Mouse (Mus musculus): ENCODE results near the gene Irgc1. TPM values are rescaled to one million over a fixed set of nuclear protein-coding genes. Genes with fewer than 3 reads are reported as not detected.

Irgc1 gene
- total and polyA plus RNA-seq, 3 experiments, result not detected

- no peaks in the 10 kb centered on the region for H3K4me1 ChIP-seq (ENCODE audit: control insufficient read depth in 1 of 2, insufficient read depth in 2 of 2, low read length in 2 of 2)
- TF ChIP-seq ZC3H11A (IDR thresholded peaks at IDR 0.05; ENCODE audit: low read depth, low read length) (no peak), HCFC1 (IDR thresholded peaks at IDR 0.05; ENCODE audit: low read depth, low read length) (no peak), TCF12 (IDR thresholded peaks at IDR 0.05; ENCODE audit: low read depth, low read length) (no peak), MYB (IDR thresholded peaks at IDR 0.05; ENCODE audit: low read depth, low read length) (no peak), POLR2A (IDR thresholded peaks at IDR 0.05; ENCODE audit: control insufficient read depth in 1 of 2, insufficient read depth in 1 of 2, low read depth in 1 of 2, low read length in 2 of 2, poor library complexity in 1 of 2) (no peak), USF2 (IDR thresholded peaks at IDR 0.05; ENCODE audit: borderline replicate concordance in 1 of 2, insufficient read depth in 1 of 2, low read depth in 1 of 2, low read length in 2 of 2) (no peak), ETS1 (IDR thresholded peaks at IDR 0.05; ENCODE audit: low read depth, low read length) (no peak), E2F4 (IDR thresholded peaks at IDR 0.05; ENCODE audit: borderline replicate concordance, low read depth, low read length) (no peak)
- H3K27ac ChIP-seq (ENCODE audit: control insufficient read depth, low read depth, low read length), result no peak overlapping the region
- no peaks in the 10 kb centered on the region for H3K27me3 ChIP-seq (ENCODE audit: control insufficient read depth in 1 of 2, insufficient read depth in 2 of 2, low read length in 2 of 2)
- no peaks in the 10 kb centered on the region for H3K9me3 ChIP-seq (replicated peaks; ENCODE audit: insufficient read depth, low read length)
- no peak overlapping the region for H3K4me3 ChIP-seq (ENCODE audit: control insufficient read depth in 1 of 2, insufficient read depth in 1 of 2, low read depth in 2 of 2, low read length in 2 of 2)
- H3K79me2 ChIP-seq (ENCODE audit: control insufficient read depth, insufficient read depth, low read length, poor library complexity), result no peaks in the 10 kb centered on the region
- DNase-seq (ENCODE audit: low read depth, low spot score), result no peak
- H3K36me3 ChIP-seq (ENCODE audit: control insufficient read depth in 1 of 2, insufficient read depth in 2 of 2, low read length in 2 of 2), result no peaks in the 10 kb centered on the region
- no peak overlapping the region for H3K9ac ChIP-seq (ENCODE audit: control insufficient read depth, low read depth, low read length, poor library complexity, severe bottlenecking)
Measured at GRCm38 (mm10) chr7:24423956-24424732, 28.0 kb downstream of the Irgc1 start.

DNA sequence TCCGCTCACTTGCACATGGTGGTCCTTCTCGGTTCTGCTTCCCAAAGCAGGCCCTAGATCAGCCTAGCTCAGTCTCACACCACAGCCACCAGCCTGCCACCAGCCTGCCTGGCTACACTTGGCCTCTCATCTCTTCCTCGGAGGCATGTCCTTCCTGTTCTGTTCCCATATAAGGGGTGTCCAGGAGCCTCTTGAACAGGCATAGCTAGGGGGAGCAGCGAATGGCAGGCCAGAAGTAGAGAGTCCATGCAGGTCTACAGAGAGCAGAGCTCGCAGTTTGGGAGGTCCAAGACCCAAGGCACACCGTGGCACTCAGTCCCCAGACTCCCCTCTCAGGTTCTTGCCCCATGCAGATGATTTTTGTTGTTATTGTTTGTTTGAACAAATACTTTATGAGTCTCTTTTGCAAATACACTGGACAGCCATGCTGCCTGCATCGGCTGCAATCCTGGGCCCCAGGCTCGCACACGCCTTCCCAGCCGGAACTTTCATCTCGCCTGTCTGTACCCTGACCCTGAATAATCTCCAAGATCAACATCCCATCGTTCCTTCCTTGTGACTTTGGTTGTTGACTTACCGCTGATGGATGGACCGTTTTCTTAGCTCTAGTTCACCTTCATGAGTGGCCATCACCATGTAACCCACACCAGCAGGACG is 28.9 kb downstream of the Irgc1 start:
- Histone ChIP-seq H3K9me3 (replicated peaks; ENCODE audit: insufficient read depth, low read length) (no peaks in the 10 kb centered on the region), H3K4me1 (ENCODE audit: control insufficient read depth in 1 of 2, insufficient read depth in 2 of 2, low read length in 2 of 2) (no peaks in the 10 kb centered on the region), H3K9ac (ENCODE audit: control insufficient read depth, low read depth, low read length, poor library complexity, severe bottlenecking) (no peak overlapping the region), H3K27me3 (ENCODE audit: control insufficient read depth in 1 of 2, insufficient read depth in 2 of 2, low read length in 2 of 2) (no peaks in the 10 kb centered on the region), H3K4me3 (ENCODE audit: control insufficient read depth in 1 of 2, insufficient read depth in 1 of 2, low read depth in 2 of 2, low read length in 2 of 2) (no peak overlapping the region), H3K36me3 (ENCODE audit: control insufficient read depth in 1 of 2, insufficient read depth in 2 of 2, low read length in 2 of 2) (no peaks in the 10 kb centered on the region), H3K79me2 (ENCODE audit: control insufficient read depth, insufficient read depth, low read length, poor library complexity) (no peaks in the 10 kb centered on the region), H3K27ac (ENCODE audit: control insufficient read depth, low read depth, low read length) (no peak overlapping the region)
- no peak for DNase-seq (ENCODE audit: low read depth, low spot score)
- no peak for TF ChIP-seq USF2 (IDR thresholded peaks at IDR 0.05; ENCODE audit: borderline replicate concordance in 1 of 2, insufficient read depth in 1 of 2, low read depth in 1 of 2, low read length in 2 of 2)

- TF ChIP-seq USF2 (IDR thresholded peaks at IDR 0.05; ENCODE audit: borderline replicate concordance in 1 of 2, insufficient read depth in 1 of 2, low read depth in 1 of 2, low read length in 2 of 2) (no peak), RCOR1 (IDR thresholded peaks at IDR 0.05; ENCODE audit: low read depth, low read length) (no peak), SMC3 (IDR thresholded peaks at IDR 0.05; ENCODE audit: low read depth, low read length) (no peak), MAFK (IDR thresholded peaks at IDR 0.05; ENCODE audit: borderline replicate concordance, low read depth, low read length) (no peak), TBP (IDR thresholded peaks at IDR 0.05; ENCODE audit: low read depth, low read length) (no peak), ELF1 (IDR thresholded peaks at IDR 0.05; ENCODE audit: low read depth, low read length) (no peak), GABPA (IDR thresholded peaks at IDR 0.05; ENCODE audit: low read depth, low read length) (no peak), HCFC1 (IDR thresholded peaks at IDR 0.05; ENCODE audit: low read depth, low read length) (no peak), SIN3A (IDR thresholded peaks at IDR 0.05; ENCODE audit: low read length) (no peak), JUND (IDR thresholded peaks at IDR 0.05; ENCODE audit: low read depth, low read length) (no peak), BHLHE40 (IDR thresholded peaks at IDR 0.05; ENCODE audit: borderline replicate concordance, low read depth, low read length) (no peak), MXI1 (IDR thresholded peaks at IDR 0.05; ENCODE audit: low read depth, low read length) (no peak), GATA1 (IDR thresholded peaks at IDR 0.05; ENCODE audit: low read depth, low read length) (no peak)
- Histone ChIP-seq H3K27ac (ENCODE audit: control insufficient read depth, low read depth, low read length) (no peak overlapping the region), H3K27me3 (ENCODE audit: control insufficient read depth in 1 of 2, insufficient read depth in 2 of 2, low read length in 2 of 2) (no peaks in the 10 kb centered on the region), H3K9ac (ENCODE audit: control insufficient read depth, low read depth, low read length, poor library complexity, severe bottlenecking) (no peak overlapping the region), H3K9me3 (replicated peaks; ENCODE audit: insufficient read depth, low read length) (no peaks in the 10 kb centered on the region), H3K4me1 (ENCODE audit: control insufficient read depth in 1 of 2, insufficient read depth in 2 of 2, low read length in 2 of 2) (no peaks in the 10 kb centered on the region), H3K4me3 (ENCODE audit: control insufficient read depth in 1 of 2, insufficient read depth in 1 of 2, low read depth in 2 of 2, low read length in 2 of 2) (no peak overlapping the region), H3K36me3 (ENCODE audit: control insufficient read depth in 1 of 2, insufficient read depth in 2 of 2, low read length in 2 of 2) (no peaks in the 10 kb centered on the region), H3K79me2 (ENCODE audit: control insufficient read depth, insufficient read depth, low read length, poor library complexity) (no peaks in the 10 kb centered on the region)
- no peak for DNase-seq (ENCODE audit: low read depth, low spot score)
Measured at GRCm38 (mm10) chr7:24422251-24422650, 29.8 kb downstream of the Irgc1 start.

All from MEL (cell line).